Mouse (Mus musculus) megakaryocyte, embryonic 14.5 days (primary cell): ENCODE measurements around the gene Bcl9l. TPM values are rescaled to one million over a fixed set of nuclear protein-coding genes. Genes with fewer than 3 reads are reported as not detected.
A peak's percentile ranks its signal among the peaks of the same experiment; 100 is the strongest.

ENCODE experiments used
- H3K27me3 ChIP-seq: replicated peaks from 2 replicates; pipeline ENCODE3; 2012; ENCODE audit warnings: inconsistent platforms
- H3K36me3 ChIP-seq: replicated peaks from 2 replicates; pipeline ENCODE3; 2012; ENCODE audit warnings: low read length, inconsistent platforms, mixed read lengths
- H3K4me1 ChIP-seq: 2 replicates; pipeline ENCODE4 v1.6.1; 2012; ENCODE audit warnings: inconsistent platforms
- H3K4me3 ChIP-seq: replicated peaks from 2 replicates; pipeline ENCODE3; 2012; ENCODE audit warnings: moderate library complexity, mild to moderate bottlenecking, inconsistent platforms
- H3K9me3 ChIP-seq: 2 replicates; pipeline ENCODE4 v1.6.1; 2012; ENCODE audit warnings: inconsistent platforms
- FLI1 ChIP-seq: IDR thresholded peaks from 2 replicates; pipeline ENCODE4 v1.6.1; 2012; ENCODE audit warnings: low read length, inconsistent platforms, mixed read lengths
- GATA1 ChIP-seq: IDR thresholded peaks from 3 replicates; pipeline ENCODE4 v1.6.1; 2012; ENCODE audit warnings: mixed read lengths, low read length, inconsistent platforms, borderline replicate concordance
- polyA plus RNA-seq: library from polyadenylated mRNA; stranded (reverse); fragments of >175 nt; gene quantifications from 2 replicates; pipeline ENCODE4 v1.2.3, GENCODE M21; 2012; ENCODE audit warnings: low replicate concordance; ENCODE audit not compliant: insufficient read depth

Gene Bcl9l
- polyA plus RNA-seq, 1 experiment = 11.6 TPM

GRCm38 (mm10) chr9:44489651-44490085 lies 7.0 kb downstream of the Bcl9l start:
- Histone ChIP-seq H3K4me1 (peaks cover 95% of the 10 kb centered on the region), H3K9me3 (no peaks in the 10 kb centered on the region), H3K27me3 (peaks cover 15% of the 10 kb centered on the region), H3K36me3 (peaks cover 7% of the 10 kb centered on the region), H3K4me3 (no peak overlapping the region)
- TF ChIP-seq GATA1 (no peak), FLI1 (no peak)

- H3K27me3 ChIP-seq = peaks cover 15% of the 10 kb centered on the region
- peaks cover 7% of the 10 kb centered on the region for H3K36me3 ChIP-seq
- H3K4me1 ChIP-seq = peaks cover 95% of the 10 kb centered on the region
- no peaks in the 10 kb centered on the region for H3K9me3 ChIP-seq
- no peak for TF ChIP-seq FLI1
- TF ChIP-seq GATA1 = no peak
- no peak overlapping the region for H3K4me3 ChIP-seq
Measured at GRCm38 (mm10) chr9:44490086-44490967, 7.7 kb downstream of the Bcl9l start.

DNA sequence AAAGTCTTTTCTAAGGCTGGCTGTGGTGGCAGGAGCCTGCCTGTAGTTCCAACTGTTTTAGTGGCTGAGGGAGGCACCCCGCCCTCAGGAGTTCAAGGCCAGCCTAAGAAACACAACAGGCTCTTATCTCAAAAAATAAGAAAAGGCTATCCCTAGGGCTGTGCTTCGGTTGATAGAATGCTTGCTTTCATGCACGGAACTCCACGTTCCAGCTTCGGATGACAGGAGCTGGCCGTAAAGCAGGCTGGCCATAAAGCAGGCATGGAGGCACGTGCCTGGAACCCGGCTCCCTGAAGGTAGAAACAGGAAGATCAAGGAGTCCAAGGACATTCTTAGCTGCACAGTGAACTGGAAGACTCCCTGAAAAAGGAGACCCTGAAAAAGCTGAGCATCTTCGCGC lies 8.7 kb downstream of the Bcl9l start:
- peaks cover 17% of the 10 kb centered on the region for H3K27me3 ChIP-seq
- H3K4me1 ChIP-seq = peaks cover 95% of the 10 kb centered on the region
- TF ChIP-seq FLI1 (no peak), GATA1 (no peak)
- H3K36me3 ChIP-seq = peaks cover 8% of the 10 kb centered on the region
- H3K4me3 ChIP-seq = no peak overlapping the region
- no peaks in the 10 kb centered on the region for H3K9me3 ChIP-seq

GRCm38 (mm10) chr9:44492631-44493461 lies 10.2 kb downstream of the Bcl9l start:
- no peak overlapping the region for H3K4me3 ChIP-seq
- H3K9me3 ChIP-seq = no peaks in the 10 kb centered on the region
- peaks cover 9% of the 10 kb centered on the region for H3K36me3 ChIP-seq
- peaks cover 95% of the 10 kb centered on the region for H3K4me1 ChIP-seq
- peaks cover 29% of the 10 kb centered on the region for H3K27me3 ChIP-seq
- TF ChIP-seq FLI1 (no peak), GATA1 (no peak)

DNA sequence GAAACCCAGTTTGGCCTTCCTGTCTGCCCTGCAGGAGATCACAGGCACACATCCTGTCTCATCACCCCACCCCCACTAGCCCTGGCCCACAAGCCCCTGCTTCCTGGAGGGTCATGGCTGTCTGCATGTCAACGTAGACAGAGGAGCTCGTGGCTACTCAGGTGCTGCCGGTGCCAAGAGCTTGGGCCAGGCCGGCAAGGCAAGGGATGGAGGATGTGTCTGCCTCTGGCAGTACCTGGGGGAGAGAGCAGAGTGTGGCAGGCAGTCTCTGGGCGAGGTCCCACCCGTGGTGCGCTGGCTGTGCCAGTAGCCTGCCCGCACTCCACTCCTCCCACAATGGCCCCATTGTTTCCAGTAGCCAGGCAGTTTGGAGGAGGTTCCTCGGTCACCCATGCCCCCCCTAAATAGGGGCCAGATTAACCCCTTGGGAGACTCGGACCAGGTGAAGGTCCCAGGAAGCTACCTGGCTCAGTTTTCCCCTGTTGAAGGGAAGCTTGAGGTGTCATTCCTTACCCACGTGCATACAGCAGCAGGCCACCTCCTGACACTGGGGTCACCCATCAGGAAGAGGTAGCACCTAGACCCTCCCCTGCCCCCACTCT lies 11.7 kb downstream of the Bcl9l start:
- H3K9me3 ChIP-seq = no peaks in the 10 kb centered on the region
- H3K27me3 ChIP-seq = peaks cover 42% of the 10 kb centered on the region
- peaks cover 95% of the 10 kb centered on the region for H3K4me1 ChIP-seq
- peaks cover 9% of the 10 kb centered on the region for H3K36me3 ChIP-seq
- no peak for TF ChIP-seq FLI1
- H3K4me3 ChIP-seq = peak overlapping the region; percentile 69

DNA sequence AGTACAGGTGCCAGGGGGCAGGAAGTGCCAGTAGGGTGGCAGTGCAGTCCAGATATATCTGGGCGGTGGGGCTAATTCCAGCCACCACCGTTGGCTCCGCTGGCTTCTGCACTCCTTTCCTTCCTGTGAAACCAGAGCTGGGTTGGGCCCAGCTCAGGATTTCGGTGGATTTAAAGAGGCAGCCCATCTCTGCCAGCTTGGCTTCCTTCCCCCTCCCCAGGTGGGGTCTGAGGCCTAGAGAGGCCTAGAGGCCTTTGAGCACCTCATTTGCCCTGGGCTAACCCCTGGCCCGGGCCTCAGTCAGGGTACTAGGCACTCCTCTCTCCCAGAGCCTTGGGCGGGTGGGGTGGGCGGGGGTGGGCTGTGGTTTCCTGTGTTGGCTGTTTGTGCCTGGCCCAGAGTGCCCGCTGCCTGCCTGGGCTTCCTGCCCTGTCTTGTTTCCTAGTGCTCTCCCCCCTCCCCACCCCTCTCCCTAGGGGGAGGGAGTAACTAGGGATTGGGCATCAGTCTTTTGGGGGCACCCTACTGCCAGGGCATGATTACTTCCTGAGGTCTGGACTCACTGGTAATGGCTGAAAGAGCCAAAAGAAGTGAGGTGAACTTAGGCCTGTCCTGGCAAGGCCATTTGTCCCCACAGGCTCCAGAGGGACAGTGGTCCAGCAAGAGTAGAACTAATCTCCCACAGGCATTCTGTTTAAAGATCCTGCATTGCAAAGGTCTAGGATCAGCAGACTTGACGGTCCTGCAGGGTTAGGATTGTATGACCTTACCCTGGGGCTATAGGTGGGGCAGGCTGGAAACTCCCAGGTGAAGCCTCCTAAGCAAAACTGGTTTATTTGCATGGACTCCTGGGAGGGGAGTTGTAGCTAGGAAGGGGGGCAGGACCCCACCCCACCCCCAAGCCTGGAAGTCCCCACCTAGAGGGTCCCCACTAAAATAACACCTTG lies 12.5 kb downstream of the Bcl9l start:
- peaks cover 91% of the 10 kb centered on the region for H3K4me1 ChIP-seq
- no peaks in the 10 kb centered on the region for H3K9me3 ChIP-seq
- H3K27me3 ChIP-seq = peaks cover 50% of the 10 kb centered on the region
- TF ChIP-seq FLI1 (no peak), GATA1 (no peak)
- H3K36me3 ChIP-seq = peaks cover 9% of the 10 kb centered on the region
- H3K4me3 ChIP-seq = peak overlapping the region; percentile 69

DNA sequence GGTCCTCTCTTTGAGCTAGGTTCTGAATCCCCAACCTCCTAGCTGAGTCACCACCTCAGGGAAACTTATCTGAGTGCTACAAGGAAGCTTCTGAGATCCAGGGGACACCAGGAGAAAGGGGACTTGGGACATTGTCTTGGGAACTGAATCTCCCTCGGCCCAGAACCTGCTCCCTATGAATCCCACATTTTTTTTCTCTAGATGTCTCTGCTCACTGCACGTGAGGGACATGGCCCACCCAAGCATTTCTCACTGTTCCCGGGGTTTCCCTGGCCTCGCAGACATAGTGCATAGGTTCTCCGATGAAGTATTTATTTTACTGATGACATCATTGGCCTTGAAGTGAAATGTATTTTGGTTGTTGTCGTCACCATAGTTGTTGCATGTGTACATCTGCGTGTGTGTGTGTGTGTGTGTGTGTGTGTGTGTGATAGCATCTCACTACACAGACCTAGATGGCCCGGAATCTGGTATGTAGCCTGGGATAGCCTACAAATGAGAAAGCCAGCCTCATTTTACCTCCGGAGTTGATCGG lies 13.3 kb downstream of the Bcl9l start:
- Histone ChIP-seq H3K36me3 (peaks cover 15% of the 10 kb centered on the region), H3K4me1 (peaks cover 84% of the 10 kb centered on the region), H3K27me3 (peaks cover 57% of the 10 kb centered on the region)

DNA sequence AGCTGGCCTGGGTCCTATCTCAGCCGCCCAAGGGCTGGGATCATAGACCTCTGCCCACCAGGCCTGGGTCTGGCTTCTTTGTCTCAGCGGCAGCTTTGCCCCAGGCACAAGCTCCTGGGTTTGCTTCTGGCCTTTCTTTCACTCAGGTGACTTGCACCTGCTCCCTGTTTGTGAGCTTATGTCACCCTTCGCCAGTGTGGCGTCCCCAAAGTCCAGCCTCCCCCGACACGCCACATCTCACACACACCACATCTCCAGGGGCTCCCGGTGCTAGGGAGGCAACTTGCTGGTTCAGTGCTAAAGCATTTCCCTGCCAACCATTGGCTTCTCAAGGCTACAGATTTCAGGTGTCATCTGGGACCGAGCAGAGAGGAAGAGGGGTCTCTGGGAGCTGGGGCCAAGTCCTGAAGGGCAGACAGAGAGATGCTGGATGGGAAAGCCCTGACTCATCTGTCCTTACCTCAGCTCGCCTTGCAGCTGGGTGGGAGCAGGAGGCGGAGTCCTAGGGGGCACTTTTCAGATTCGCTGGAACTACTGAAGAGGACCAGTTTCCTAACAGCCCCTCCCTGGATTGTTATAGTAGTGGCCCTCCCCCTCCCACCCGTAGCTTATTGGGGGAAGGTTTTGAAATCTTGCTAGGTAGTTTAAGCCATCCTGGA lies 14.3 kb downstream of the Bcl9l start:
- Histone ChIP-seq H3K4me3 (no peak overlapping the region), H3K9me3 (no peaks in the 10 kb centered on the region), H3K36me3 (peaks cover 17% of the 10 kb centered on the region), H3K4me1 (peaks cover 84% of the 10 kb centered on the region), H3K27me3 (peaks cover 63% of the 10 kb centered on the region)
- TF ChIP-seq GATA1 = no peak
- TF ChIP-seq FLI1 = no peak

More for the DNA sequence above, 13.3 kb downstream of the Bcl9l start:
- H3K9me3 ChIP-seq = no peaks in the 10 kb centered on the region
- no peak overlapping the region for H3K4me3 ChIP-seq
- TF ChIP-seq GATA1 = no peak
